Mouse (Mus musculus) kidney, embryonic 14.5 days (tissue): ENCODE data around the gene Zfp949. TPM values are rescaled to one million over a fixed set of nuclear protein-coding genes. Genes with fewer than 3 reads are reported as not detected.

Experiments used
- ATAC-seq: fragments of 200-750 bp; cut with Nextera tagmentation; 2 replicates; pipeline ENCODE4 v1.8.0; 2017; ENCODE audit warnings: moderate number of reproducible peaks, mild to moderate bottlenecking, moderate TSS enrichment, moderate library complexity; ENCODE audit not compliant: low FRiP score, low TSS enrichment
- H3K27ac ChIP-seq: fragments of 300-500 bp; sonication (generic); 2 replicates; pipeline ENCODE4 v1.5.1; 2014; ENCODE audit warnings: low read depth, mild to moderate bottlenecking, low read length, moderate library complexity, mixed read lengths
- H3K27me3 ChIP-seq: fragments of 300-500 bp; sonication (generic); 2 replicates; pipeline ENCODE4 v1.6.1; 2014; ENCODE audit warnings: mild to moderate bottlenecking, low read length; ENCODE audit not compliant: control insufficient read depth, insufficient read depth
- H3K36me3 ChIP-seq: fragments of 300-500 bp; sonication (generic); 2 replicates; pipeline ENCODE4 v1.6.1; 2014; ENCODE audit warnings: low read length, mixed read lengths; ENCODE audit not compliant: control insufficient read depth, insufficient read depth
- H3K4me1 ChIP-seq: fragments of 300-500 bp; sonication (generic); 2 replicates; pipeline ENCODE4 v1.6.1; 2014; ENCODE audit warnings: low read length, mixed read lengths; ENCODE audit not compliant: control insufficient read depth, insufficient read depth
- H3K4me2 ChIP-seq: fragments of 300-500 bp; sonication (generic); replicated peaks from 2 replicates; pipeline ENCODE4 v1.6.1; 2014; ENCODE audit warnings: low read depth, mild to moderate bottlenecking, low read length
- H3K4me3 ChIP-seq: fragments of 300-500 bp; sonication (generic); 2 replicates; pipeline ENCODE4 v1.5.1; 2014; ENCODE audit warnings: mild to moderate bottlenecking, low read length
- H3K9ac ChIP-seq: fragments of 300-500 bp; sonication (generic); 2 replicates; pipeline ENCODE4 v1.6.1; 2014; ENCODE audit warnings: low read depth, mild to moderate bottlenecking, low read length, moderate library complexity
- H3K9me3 ChIP-seq: fragments of 300-500 bp; sonication (generic); 2 replicates; pipeline ENCODE4 v1.6.1; 2016; ENCODE audit warnings: low read length; ENCODE audit not compliant: control insufficient read depth
- WGBS: fragments of 180-500 bp; shearing (Covaris S2); extraction: QIAGEN DNeasy Blood & Tissue Kit; methylation state at CpG from one replicate; pipeline ENCODE4 v1.1.7; 2014; 5-methylcytosine and 5-hydroxymethylcytosine counted together
- polyA plus RNA-seq: library from polyadenylated mRNA; unstranded; fragments of >200 nt; fragmentation: Nextera tagmentation; extraction: Ambion mirVana; gene quantifications from 2 replicates; pipeline ENCODE4 v1.2.1, GENCODE M21; 2014

Zfp949 gene
- 7.4 and 9.0 TPM in 2 replicates for polyA plus RNA-seq

- no peaks in the 10 kb centered on the region for H3K36me3 ChIP-seq
- H3K4me2 ChIP-seq, result peak within 1 kb of the TSS; percentile 52
- H3K27me3 ChIP-seq, result no peaks in the 10 kb centered on the region
- WGBS, result under 1% methylated on average over 30 of the region's 30 CpGs
- H3K27ac ChIP-seq, result peak within 1 kb of the TSS; percentile 68
- peak; percentile 91 for ATAC-seq
- peak within 1 kb of the TSS; percentile 63 for H3K9ac ChIP-seq
- H3K9me3 ChIP-seq, result no peaks in the 10 kb centered on the region
- peak within 1 kb of the TSS; percentile 78 for H3K4me3 ChIP-seq
- peaks cover 12% of the 10 kb centered on the region; the same call in 1 of the 2 replicates for H3K4me1 ChIP-seq
Measured at GRCm38 (mm10) chr9:88547851-88548613, at the start of gene Zfp949. TSS of gene Zfp949 (plus strand) at chr9:88548020.

GRCm38 (mm10) chr9:88500112-88500511 is 47.7 kb upstream of the Zfp949 start:
- no peak for ATAC-seq
- no peak overlapping the region for H3K4me2 ChIP-seq
- H3K9ac ChIP-seq, result no peak overlapping the region
- no peaks in the 10 kb centered on the region for H3K27me3 ChIP-seq
- H3K36me3 ChIP-seq, result no peaks in the 10 kb centered on the region
- H3K4me3 ChIP-seq, result no peak overlapping the region
- no peaks in the 10 kb centered on the region for H3K4me1 ChIP-seq
- no peaks in the 10 kb centered on the region for H3K9me3 ChIP-seq
- H3K27ac ChIP-seq, result no peak overlapping the region
- 78% methylated on average over 2 of the region's 2 CpGs for WGBS

GRCm38 (mm10) chr9:88501846-88502245 is 46.0 kb upstream of the Zfp949 start:
- Histone ChIP-seq H3K4me1 (no peaks in the 10 kb centered on the region), H3K27ac (no peak overlapping the region), H3K9me3 (no peaks in the 10 kb centered on the region), H3K4me2 (no peak overlapping the region), H3K36me3 (no peaks in the 10 kb centered on the region), H3K9ac (no peak overlapping the region), H3K27me3 (no peaks in the 10 kb centered on the region), H3K4me3 (no peak overlapping the region)
- WGBS, result 86% methylated on average over 6 of the region's 6 CpGs
- no peak for ATAC-seq

- H3K4me1 ChIP-seq, result no peaks in the 10 kb centered on the region; the same call in 1 of the 2 replicates
- H3K4me3 ChIP-seq, result no peak overlapping the region
Measured at GRCm38 (mm10) chr9:88515546-88515945, 32.3 kb upstream of the Zfp949 start.

GRCm38 (mm10) chr9:88516361-88516995 is 31.3 kb upstream of the Zfp949 start:
- WGBS, result 84% methylated on average over 3 of the region's 3 CpGs
- H3K4me2 ChIP-seq, result no peak overlapping the region
- ATAC-seq, result no peak
- peaks cover 13% of the 10 kb centered on the region for H3K36me3 ChIP-seq
- peaks cover 4% of the 10 kb centered on the region for H3K4me1 ChIP-seq
- H3K9me3 ChIP-seq, result no peaks in the 10 kb centered on the region
- H3K4me3 ChIP-seq, result no peak overlapping the region
- H3K27me3 ChIP-seq, result no peaks in the 10 kb centered on the region
- H3K9ac ChIP-seq, result no peak overlapping the region
- H3K27ac ChIP-seq, result no peak overlapping the region

More at GRCm38 (mm10) chr9:88515546-88515945, 32.3 kb upstream of the Zfp949 start:
- Histone ChIP-seq H3K4me2 (no peak overlapping the region), H3K27ac (no peak overlapping the region), H3K27me3 (no peaks in the 10 kb centered on the region), H3K9me3 (no peaks in the 10 kb centered on the region), H3K9ac (no peak overlapping the region), H3K36me3 (peaks cover 4% of the 10 kb centered on the region)
- 87% methylated on average over 1 of the region's 1 CpGs for WGBS
- no peak for ATAC-seq

- H3K36me3 ChIP-seq, result peaks cover 16% of the 10 kb centered on the region
- peaks cover 4% of the 10 kb centered on the region for H3K4me1 ChIP-seq
- no peak overlapping the region for H3K4me2 ChIP-seq
- no peak overlapping the region for H3K9ac ChIP-seq
- no peak overlapping the region for H3K27ac ChIP-seq
- no peaks in the 10 kb centered on the region for H3K27me3 ChIP-seq
- no peak overlapping the region for H3K4me3 ChIP-seq
- no peak for ATAC-seq
- no peaks in the 10 kb centered on the region for H3K9me3 ChIP-seq
Measured at GRCm38 (mm10) chr9:88519390-88520121, 28.3 kb upstream of the Zfp949 start.

GRCm38 (mm10) chr9:88520122-88520848 is 27.5 kb upstream of the Zfp949 start:
- peak overlapping the region; percentile 62 for H3K4me3 ChIP-seq
- 28% methylated on average over 2 of the region's 2 CpGs for WGBS
- H3K27me3 ChIP-seq, result no peaks in the 10 kb centered on the region
- H3K9ac ChIP-seq, result peak overlapping the region; percentile 90; the same call in 1 of the 2 replicates
- peaks cover 16% of the 10 kb centered on the region for H3K36me3 ChIP-seq
- no peaks in the 10 kb centered on the region for H3K9me3 ChIP-seq
- ATAC-seq, result no peak
- H3K4me2 ChIP-seq, result peak overlapping the region; percentile 63
- H3K27ac ChIP-seq, result no peak overlapping the region
- H3K4me1 ChIP-seq, result peaks cover 4% of the 10 kb centered on the region

- Histone ChIP-seq H3K4me3 (peak overlapping the region; percentile 62), H3K9me3 (no peaks in the 10 kb centered on the region), H3K27me3 (no peaks in the 10 kb centered on the region), H3K9ac (peak overlapping the region; percentile 90; the same call in 1 of the 2 replicates), H3K27ac (0 out of 2 replicates have a peak overlapping the region, but pooled peaks have one; percentile 24), H3K36me3 (peaks cover 16% of the 10 kb centered on the region), H3K4me1 (peaks cover 4% of the 10 kb centered on the region), H3K4me2 (peak overlapping the region; percentile 63)
- WGBS, result 25% methylated on average over 4 of the region's 4 CpGs
- ATAC-seq, result no peak
Measured at GRCm38 (mm10) chr9:88520849-88521483, 26.9 kb upstream of the Zfp949 start.
